Mouse (Mus musculus) right cerebral cortex, postnatal 14 days (tissue): ENCODE measurements around the gene Scn10a.

Experiments used
- DNase-seq: peaks from one replicate; pipeline ENCODE4 v3.0.0; 2022

Gene Scn10a

GRCm38 (mm10) chr9:119719222-119719621 is at the start of gene Scn10a:
Gene Scn10a, minus strand, starts transcription at chr9:119719322.
- DNase-seq: no peak

- DNase-seq: no peak
These were observed 49.5 kb upstream of the Scn10a start for GRCm38 (mm10) chr9:119768585-119768984.

DNA sequence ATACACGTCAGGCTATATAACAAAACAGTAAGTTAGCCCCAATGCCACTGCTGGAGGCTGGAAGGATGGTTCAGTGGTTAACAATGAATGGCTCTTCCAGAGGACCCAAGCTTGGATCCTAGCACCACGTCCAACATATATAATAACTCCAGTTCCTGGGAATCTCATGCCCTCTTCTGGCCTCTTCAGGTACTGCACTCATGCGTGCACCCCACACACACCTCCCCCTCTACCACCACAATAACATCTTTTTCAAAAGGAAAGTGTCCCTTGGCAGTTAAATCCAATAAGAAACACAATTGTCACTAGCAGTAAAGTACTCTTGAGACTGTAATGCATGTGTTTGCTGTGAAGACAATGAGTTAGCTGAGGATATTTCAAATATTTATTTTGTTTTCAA is 41.1 kb upstream of the Scn10a start:
- DNase-seq: no peak

GRCm38 (mm10) chr9:119759457-119759856 is 40.3 kb upstream of the Scn10a start:
- no peak for DNase-seq

DNA sequence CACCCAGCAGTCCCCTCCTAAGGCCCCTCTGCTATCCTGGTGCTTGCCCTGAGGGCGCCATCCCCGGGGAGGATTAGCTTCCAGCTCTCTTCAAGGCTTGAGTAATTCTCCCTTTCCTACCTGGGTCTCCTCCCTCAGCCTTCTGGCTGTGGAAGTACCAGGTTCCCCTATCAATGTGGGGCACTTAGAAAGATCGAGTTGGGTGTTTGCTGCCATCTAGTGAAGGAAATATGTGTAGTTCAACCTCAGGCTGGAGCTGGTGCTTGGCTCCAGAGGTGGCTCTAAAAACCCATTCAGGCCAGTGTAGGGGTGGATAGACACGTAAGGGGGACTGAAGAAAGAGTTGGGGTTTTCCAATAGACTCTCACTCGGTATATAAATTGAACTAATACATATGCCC is 32.4 kb upstream of the Scn10a start:
- DNase-seq: no peak

- no peak for DNase-seq
These were observed 30.0 kb upstream of the Scn10a start for GRCm38 (mm10) chr9:119749112-119749511.

DNA sequence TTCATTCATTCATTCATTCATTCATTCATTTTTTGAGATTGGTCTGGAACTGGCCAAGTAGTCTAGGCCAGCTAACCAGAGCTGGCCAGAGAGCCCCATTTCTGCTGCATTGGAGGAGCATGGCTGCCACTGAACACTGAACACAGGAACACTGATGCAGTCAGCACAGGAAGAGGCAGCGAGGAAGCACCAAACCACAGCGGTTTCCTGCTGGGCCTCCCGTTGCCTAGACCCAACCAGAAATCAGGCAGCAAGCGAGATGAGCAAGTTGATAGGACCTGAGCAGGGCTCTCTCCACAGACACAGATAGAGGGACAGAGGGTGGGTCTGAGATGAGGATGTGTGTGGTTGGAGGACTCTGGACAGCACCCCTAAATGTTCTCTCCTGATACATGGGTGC is 24.8 kb upstream of the Scn10a start:
- DNase-seq: no peak

- DNase-seq: no peak
These were observed 24.2 kb upstream of the Scn10a start for GRCm38 (mm10) chr9:119743312-119743711.

- DNase-seq: no peak
These were observed 22.1 kb upstream of the Scn10a start for GRCm38 (mm10) chr9:119741101-119741786.

GRCm38 (mm10) chr9:119728412-119729097 is 9.4 kb upstream of the Scn10a start:
- no peak for DNase-seq

DNA sequence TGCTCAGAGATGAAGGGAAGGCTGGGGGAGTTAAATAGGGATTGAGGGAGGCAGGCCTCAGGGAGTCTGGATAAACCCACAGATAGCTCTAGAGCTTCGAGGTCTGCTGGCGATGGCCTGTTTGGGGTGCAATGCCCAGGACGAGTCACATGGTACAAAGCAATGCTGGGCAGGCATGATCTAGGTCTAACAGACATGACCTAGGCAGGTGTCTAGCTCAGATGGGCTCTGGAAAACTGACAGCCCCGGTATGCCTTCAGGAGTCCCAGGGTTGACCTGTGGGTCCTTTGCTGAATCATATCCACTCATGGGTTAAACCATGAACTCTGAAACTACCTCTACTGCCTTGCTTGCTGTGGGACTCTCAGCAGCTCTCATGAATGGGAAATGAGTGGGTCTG is 7.9 kb upstream of the Scn10a start:
- DNase-seq: no peak

GRCm38 (mm10) chr9:119725293-119725862 is 6.3 kb upstream of the Scn10a start:
- no peak for DNase-seq

GRCm38 (mm10) chr9:119706700-119707099 is 12.4 kb downstream of the Scn10a start:
- DNase-seq: peak; percentile 22

DNA sequence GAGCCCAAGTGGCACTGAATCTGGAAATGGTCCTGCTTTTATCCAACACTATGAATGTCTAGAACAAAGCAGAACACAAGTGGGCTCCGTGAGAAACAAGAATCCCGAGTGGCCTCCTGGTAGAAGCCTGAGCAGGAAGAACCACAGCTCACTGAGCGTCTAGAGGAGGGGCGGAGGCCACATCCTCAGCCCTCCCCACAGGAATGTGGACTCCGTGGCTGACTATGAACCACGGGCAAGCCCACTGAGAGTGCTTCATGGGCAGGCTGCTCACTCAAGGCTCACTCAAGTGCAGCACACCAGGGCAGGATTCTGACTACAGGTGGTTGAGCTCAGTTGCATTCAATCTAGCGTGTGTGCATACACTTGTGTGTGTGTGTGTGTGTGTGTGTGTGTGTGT is 27.6 kb downstream of the Scn10a start:
- no peak for DNase-seq

DNA sequence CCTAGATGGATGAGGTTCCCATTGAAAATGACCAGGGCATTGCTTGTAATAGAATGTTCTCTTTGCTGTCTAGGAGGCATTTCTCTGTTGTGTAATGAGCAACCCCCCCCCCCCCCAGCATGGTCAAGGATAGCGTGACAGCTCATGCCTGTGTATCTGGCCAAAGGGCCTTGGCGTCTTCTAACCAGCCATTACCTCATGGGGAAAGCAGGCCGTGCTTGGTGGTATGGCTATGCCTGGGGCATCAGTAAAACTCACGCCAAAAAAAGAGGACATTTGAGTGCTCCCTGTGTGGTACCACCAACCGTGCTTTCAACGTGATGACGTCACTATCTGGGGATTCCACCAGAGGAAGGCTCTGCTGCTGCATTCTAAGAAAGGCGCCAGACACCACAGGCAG is 28.1 kb downstream of the Scn10a start:
- DNase-seq: no peak

GRCm38 (mm10) chr9:119687893-119688292 is 31.2 kb downstream of the Scn10a start:
- DNase-seq: no peak

- DNase-seq: no peak
These were observed 32.9 kb downstream of the Scn10a start for GRCm38 (mm10) chr9:119686187-119686586.

GRCm38 (mm10) chr9:119680896-119681295 is 38.2 kb downstream of the Scn10a start:
- DNase-seq: no peak

DNA sequence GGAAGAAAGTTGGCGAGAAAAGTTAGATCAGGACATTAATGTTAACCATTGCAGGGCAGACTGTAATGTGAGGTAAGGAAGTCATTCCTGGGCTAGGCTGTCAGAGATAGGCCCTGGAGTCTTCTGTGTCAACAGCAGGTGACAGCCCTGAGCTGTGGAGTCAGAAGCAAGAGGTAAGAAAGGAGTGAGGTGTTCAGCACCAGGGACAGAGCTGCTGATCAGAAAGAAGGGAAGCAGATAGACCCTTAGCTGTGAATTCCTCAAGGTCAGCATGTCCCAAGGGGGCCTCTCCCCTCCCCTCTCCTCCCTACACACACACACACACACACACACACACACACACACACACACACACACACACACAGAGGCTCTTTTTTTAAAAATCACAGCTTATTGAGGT is 55.0 kb downstream of the Scn10a start:
- no peak for DNase-seq

DNA sequence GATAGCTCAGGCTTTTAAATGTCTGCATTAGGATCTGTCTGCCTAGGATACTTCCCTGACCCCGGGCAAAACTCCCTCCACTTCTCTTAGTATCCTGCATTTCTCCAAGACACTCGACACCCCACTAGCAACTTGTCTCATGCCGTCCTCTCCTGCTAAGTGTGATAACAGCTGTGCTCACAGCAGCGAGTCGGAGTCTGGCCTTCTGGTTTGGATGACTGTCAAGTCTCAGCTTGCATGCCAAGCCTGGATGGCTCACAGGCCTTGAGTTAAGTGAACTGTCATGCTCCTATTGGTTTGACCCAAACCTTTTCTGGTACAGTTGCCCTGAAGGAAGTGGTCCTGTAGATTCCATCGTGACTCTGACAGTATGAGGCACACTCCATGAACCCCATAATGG is 63.0 kb downstream of the Scn10a start:
- no peak for DNase-seq

DNA sequence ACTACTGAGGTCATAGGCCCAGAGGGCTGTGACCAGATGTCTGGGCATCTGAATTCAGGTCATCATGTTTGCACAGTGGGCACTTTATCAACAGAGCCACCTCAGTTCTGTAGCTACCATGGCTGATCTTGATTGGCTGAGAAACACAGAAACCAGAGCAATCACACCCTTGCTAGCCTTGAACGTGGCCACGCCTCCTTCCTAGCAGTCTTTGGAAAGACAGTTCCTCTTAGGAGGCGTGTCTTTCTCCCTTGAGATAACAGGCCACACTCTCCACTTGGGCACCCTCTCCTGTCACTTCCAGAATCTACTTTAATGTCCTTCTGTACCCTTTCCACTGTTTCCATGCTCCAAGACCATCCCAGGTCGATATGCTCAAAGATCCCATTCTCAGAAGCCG is 65.4 kb downstream of the Scn10a start:
- DNase-seq: no peak

DNA sequence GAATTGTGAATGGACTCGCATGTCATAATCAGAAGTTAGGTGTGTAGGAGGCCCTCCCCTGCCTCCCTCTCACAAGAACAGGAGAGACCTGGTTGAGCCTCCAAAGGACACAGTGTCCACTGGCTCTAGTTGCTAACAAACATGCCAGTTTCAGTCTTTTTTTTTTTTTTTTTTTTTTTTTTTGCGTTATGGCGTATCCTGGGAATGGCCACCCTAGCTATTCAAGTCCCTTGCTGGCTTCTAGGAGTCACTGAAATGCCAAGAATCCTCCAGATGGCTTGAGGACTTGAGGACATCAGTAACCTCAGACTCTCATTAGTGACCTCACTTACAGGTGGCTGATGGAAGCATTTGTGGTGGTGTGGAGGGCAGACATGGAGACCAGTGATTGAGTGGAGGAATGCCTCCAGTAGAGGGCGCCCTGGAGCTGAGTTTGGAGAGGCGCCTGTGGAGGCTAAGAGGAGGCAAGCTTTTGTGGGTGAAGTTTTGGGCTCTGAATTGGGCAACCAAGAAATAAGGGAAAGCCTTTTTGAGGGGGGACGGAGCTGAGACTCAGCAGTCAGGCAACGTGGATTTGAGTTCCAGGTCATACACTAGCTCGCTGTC is 72.1 kb downstream of the Scn10a start:
- peak; percentile 69 for DNase-seq

DNA sequence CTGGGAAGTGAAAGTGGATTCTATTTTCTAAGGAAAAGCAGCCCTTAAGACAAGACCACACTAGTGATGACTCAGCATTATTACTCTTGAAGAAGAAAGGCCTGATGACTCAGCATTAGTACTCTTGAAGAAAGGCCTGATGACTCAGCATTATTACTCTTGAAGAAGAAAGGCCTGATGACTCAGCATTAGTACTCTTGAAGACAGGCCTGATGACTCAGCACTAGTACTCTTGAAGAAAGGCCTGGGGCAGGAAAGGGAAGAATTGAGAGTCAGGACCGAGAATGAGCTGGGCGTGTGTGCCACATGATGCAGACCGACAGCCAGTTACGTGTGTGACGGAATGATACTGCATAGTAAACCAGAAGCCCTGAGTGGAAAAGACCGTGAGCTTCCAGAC is 77.1 kb downstream of the Scn10a start:
- no peak for DNase-seq
